Mouse (Mus musculus) thymus, postnatal 36 days (tissue): ENCODE measurements around the gene Abcg8.

Experiments used
- DNase-seq, 2 experiments: peaks; one replicate each; pipeline ENCODE4 v3.0.0; 2022; ENCODE audit warnings: mixed read lengths in 2 of 2

Abcg8 gene

GRCm38 (mm10) chr17:84665053-84665452 lies 11.0 kb upstream of the Abcg8 start:
- DNase-seq: no peak

- DNase-seq: no peak
Measured at GRCm38 (mm10) chr17:84665691-84666090, 10.4 kb upstream of the Abcg8 start.

DNA sequence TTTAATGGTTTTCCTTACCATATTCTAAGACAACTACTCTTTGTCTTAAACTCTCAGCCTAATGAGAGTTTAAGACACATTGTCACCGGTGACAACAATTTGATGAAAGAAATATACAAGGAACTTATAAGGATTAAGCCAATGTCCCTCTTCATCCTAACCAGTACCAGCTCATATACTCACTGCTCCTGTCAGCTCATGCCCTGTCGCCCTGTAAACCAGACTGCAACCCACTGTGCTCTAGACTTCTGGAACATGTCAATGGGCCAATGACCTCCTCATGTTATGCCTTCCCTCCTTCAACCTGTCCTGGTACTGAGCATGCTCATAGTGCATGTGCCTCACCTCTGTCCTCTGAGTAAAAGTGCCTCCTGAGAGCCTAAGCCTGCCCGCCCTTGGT lies 8.3 kb upstream of the Abcg8 start:
- DNase-seq: no peak

GRCm38 (mm10) chr17:84672376-84673369 lies 3.4 kb upstream of the Abcg8 start:
- DNase-seq: no peak

GRCm38 (mm10) chr17:84674048-84674447 lies 2.1 kb upstream of the Abcg8 start:
- no peak for DNase-seq

DNA sequence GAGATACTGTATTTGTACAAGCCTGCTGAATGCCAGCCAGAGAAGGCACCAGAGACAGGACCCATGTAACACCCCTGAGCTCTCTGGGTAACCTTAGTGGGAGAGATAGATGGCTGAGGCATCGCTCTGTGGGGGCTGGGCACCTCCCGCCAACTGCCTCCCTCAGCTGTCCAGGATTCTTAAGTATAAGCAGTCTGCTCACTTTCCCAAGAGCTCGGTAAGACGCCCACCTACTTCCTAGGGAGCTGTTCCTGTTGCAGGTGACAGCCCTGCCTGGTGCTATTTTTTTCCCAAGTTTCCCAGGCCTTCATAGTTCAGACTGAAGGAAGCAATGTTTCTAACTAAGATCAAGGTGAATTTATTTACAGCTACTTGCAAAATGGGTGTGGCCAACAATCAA lies 898 bp upstream of the Abcg8 start:
- no peak for DNase-seq

GRCm38 (mm10) chr17:84677595-84677994 lies 1.5 kb downstream of the Abcg8 start:
- no peak for DNase-seq

GRCm38 (mm10) chr17:84681670-84682069 lies 5.6 kb downstream of the Abcg8 start:
- DNase-seq: no peak

DNA sequence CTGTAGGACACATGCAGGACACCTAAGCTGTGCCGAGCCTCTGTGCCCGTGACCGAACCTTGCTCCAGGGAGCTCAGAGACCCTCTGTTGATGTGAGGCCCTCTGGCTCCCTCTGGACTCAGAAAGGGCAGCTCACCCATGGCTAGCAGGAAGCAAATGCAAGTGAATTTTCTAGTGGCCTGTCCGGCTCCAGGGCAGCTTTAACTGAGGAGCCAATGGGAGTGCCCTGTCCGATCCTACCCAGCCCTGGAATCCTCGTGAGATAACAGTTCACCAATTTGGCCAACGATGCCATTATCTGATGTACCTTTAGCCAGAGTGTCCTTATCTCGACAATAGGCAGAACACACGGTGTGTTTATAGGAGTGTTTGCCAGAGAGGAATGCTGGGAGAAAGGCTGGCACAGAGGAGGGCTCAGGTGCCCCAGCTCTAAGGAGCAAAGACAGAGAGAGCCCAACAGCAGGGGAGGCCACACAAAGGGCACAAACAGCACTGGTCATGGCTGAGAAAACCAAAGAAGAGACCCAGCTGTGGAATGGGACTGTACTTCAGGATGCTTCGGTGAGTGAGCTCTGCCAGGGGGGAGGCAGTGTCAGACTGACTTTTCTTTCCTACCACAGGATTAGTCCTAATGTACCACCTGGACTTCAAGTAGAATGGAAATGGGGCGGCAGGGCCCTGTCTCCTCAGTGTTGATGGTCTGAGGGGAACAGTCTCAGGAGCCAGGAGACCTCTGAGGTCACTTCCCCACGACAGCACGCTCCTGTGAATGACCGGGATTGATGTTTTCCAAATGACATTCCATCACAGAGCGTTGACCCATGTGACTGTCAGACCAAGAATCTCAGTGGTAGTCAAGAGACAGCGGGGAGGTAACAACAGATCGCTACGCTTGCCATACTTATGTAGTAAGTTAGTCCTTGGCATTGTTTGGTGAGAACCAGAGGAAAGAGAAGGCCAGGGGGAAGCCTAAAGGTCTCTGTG lies 6.9 kb downstream of the Abcg8 start, which contains the start of gene Abcg5:
TSS of gene Abcg5 (minus strand) at position 278 of the 984 bp plus-strand sequence.
- DNase-seq: no peak

GRCm38 (mm10) chr17:84684284-84684683 lies 8.2 kb downstream of the Abcg8 start:
- no peak for DNase-seq

DNA sequence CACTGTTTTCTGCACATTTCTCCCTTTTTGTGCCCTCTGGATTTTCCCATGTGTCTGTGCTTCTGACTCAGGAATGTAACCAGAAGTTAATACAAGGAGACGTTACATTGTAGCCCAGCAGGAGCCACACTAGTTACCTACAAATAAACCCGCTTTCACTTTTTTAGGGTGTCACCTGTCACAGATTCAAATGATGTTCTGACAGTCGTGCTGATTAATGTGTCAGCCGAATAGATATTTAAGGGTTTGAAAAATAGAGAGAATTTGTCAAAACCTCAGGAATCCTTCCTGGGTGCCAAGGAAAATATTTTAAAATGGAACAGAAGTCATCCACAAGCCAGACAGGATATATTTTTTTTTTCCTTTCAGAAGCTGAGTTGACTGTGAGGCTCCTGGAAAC lies 9.2 kb downstream of the Abcg8 start:
- DNase-seq: no peak

DNA sequence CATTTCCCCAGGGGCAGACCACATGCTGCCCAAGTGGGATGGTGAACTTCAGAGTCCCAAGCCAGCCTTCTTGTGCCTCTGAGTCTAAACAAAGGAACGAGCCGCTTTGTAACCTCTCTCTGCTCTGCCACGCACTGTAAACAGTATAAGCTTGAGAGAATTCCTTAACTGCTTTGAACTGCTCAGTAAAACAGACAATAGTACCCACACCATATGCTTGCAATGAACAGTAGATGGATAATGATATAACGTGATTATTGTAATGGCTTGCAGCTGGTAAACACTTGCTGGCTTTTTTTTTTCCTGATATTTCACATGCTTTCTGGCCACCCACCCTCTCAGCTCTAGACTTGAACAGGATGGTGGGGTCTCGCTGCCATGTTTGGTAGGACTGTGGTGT lies 11.9 kb downstream of the Abcg8 start:
- DNase-seq: no peak

DNA sequence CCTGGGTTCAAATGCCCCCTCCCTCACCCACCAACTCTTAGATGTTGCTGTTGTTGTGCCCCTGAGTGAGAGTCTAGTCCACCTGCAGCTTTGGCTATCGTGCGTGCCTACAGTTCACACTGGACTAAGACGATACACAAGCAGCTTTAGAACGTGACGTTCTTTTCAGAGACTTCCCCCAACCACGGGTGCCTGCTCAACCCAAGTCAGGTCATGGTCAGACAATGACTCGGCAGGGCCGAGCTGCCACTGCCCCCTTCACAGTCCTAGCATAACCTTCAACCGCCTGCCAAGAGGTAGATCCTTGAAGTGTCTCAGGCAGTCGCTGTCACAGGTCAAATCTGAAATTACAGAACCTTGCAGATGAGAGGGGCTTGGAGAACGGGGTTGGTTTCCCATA lies 12.7 kb downstream of the Abcg8 start:
- no peak for DNase-seq

DNA sequence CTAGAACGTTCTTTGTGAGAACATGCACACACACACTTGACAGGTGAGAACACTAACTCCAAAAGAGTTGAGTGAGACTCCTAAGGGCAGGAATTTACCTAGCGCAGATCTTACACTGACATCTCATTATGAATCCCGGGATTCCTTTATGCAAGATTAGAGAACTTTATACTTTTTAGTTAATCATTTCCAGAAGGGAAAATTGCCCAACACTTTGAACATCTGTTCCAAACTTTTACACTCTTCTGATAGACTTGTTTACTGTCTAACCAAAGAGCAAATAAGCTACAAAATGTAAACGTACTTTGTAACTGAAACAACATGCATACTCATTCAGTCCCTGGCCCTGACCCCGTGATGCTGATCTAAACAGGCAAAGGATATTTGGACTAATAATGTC lies 13.2 kb downstream of the Abcg8 start:
- DNase-seq: no peak

- no peak for DNase-seq
Measured at GRCm38 (mm10) chr17:84690111-84690510, 14.0 kb downstream of the Abcg8 start.

DNA sequence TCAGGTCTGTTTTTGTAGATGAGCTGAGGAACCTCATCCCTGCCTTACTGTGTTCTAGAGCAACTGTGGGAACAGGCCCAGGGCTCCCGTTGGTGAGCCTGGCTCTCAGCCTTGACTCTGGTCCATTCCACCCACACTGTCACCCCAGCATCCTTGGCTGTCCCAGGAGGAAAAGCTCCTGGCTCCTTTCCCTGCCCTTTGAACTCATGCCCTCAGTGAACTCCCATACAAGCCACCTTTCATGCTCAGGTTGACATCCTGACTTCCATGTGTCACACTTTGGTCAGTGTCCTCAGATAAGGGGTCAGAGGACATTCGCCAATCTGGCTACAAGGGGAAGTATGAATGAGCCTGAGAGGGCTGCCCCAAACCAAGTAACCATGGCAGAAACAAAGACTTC lies 17.6 kb downstream of the Abcg8 start:
- DNase-seq: no peak

DNA sequence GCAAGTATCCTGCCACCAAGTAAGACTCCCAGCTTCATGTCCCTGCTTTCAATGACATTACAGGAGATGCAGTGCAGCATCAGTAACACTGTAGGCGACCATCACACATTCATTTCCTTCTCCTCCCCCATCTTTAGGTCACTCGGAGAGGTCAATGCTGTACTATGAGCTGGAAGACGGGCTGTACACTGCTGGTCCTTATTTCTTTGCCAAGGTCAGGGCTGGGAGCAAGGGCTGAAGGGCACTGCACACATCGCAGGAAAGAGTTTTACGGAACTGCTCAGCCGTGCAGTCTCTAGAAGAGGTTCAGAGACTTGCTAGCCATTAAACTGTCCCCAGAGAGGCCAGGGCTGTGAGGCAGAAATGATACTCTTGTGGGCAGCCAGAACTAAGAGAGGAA lies 20.4 kb downstream of the Abcg8 start:
- DNase-seq: no peak

DNA sequence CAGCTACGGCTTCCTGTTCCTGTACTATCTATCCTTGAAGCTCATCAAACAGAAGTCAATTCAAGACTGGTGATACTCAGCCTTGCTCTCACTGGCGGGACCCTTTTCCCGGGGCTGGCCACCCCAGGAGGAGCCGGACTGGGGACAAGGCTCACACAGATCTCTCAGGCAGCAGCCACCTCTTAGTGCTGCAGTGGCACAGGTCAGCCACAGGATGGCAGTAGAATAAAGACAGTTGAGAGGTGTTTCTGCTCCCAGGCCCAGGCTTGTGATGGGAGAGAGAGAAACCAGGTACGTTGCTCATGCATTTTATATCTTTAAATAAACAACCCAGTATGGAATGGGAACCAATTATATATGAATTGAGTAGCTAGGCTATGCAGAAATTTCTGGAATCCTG lies 22.6 kb downstream of the Abcg8 start:
- DNase-seq: peak; percentile 19 to 35

DNA sequence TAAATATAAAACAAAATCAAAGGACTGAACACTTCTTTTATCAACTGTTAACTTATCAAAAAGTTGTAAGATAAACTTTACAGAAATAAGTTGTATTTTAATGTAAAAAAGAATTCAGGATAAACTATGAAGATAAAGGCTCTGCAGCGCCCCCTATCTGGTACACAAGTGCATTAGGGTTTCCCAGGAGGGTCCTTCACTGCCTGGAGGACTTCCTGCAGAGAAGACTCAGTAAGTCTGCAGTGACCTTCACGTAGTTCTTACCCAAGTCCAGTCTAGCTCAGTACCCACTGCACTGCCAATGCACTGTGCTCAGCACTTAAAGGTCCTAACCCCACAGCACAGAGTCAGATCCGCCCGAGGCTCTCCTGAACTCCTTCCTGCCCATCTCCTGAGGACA lies 31.3 kb downstream of the Abcg8 start:
- DNase-seq: no peak

DNA sequence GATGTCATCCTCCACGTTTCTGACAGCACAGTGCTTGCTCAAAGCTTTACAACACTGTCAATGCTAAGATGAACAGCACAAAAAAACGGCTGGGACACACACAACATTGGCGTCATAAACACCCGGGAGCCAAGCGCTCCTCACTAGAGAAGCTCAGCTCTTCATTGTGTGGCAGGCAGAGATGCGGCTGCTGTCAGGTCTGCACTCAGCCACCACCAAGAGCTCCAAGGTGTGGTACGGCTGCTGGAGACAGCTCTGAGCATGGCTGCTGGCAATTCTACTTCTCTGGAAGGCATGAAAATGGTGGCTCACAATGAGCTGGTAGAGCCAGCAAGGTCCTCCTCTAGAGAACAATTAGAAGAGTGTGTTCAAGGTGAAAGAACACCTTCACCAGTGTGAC lies 32.7 kb downstream of the Abcg8 start:
- DNase-seq: no peak

GRCm38 (mm10) chr17:84709403-84709851 lies 33.3 kb downstream of the Abcg8 start:
- no peak for DNase-seq

DNA sequence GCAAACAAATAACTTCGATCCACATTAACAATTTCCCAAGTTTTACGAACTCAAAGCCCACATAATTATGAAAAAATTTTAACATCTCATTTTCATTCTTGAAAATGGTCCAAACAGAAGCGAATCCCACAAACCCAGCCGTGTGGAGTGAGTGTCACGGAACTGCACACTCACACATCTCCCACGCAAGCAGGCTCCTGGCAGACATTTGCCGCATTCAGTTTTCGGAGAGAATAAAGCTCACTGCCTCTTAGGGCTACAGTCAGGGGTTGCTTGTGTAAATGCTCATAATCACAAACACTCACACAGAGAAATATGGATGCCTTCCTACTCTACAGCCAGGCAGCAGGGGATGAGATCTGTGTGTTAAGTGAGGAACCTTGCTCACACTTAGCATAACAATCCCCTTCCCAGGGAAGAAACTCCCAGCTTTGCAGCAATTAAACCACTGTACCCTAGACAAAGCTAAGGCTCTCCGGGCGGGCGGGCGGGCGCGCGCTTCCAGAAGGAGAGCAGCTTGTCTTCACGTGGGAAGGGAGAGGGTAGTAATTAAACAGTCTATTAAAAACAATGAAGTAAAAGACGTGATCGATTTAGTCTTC lies 37.6 kb downstream of the Abcg8 start:
- no peak for DNase-seq

DNA sequence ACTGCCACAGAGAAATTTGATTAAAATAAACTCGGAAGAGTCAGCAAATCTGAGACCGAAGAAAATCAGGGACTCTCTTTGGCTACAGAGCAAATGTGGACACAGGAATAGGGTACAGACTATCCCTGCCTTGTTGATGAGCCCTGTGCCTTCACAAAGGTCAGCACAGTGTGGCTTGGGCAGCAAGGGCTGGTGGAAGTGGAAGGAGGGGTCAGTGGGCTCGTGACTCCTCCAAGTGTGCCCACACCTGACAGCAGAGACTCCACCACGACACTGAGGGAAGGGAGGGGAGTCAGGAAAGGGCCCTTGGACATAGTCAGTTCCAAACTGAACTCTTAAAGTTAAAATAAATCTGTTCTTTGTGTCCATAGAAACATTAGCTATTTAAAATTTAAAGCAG lies 38.8 kb downstream of the Abcg8 start:
- DNase-seq: no peak
